Mouse (Mus musculus) embryonic facial prominence, embryonic 11.5 days (tissue): ENCODE results near the gene Col7a1. TPM values are rescaled to one million over a fixed set of nuclear protein-coding genes. Genes with fewer than 3 reads are reported as not detected.

ENCODE experiments used
- ATAC-seq: fragments of 200-750 bp; cut with Nextera tagmentation; replicated peaks from 2 replicates; pipeline ENCODE4 v1.8.0; 2017; ENCODE audit warnings: low read depth; ENCODE audit not compliant: insufficient number of reproducible peaks, low FRiP score, low TSS enrichment
- DNase-seq: peaks from one replicate; pipeline ENCODE4 v3.0.0-alpha.2; 2015; ENCODE audit warnings: low spot score
- H3K27ac ChIP-seq: fragments of 300-500 bp; sonication (generic); replicated peaks from 2 replicates; pipeline ENCODE4 v1.5.1; 2014; ENCODE audit warnings: mild to moderate bottlenecking, low read depth, low read length, control low read depth
- H3K27me3 ChIP-seq: fragments of 300-500 bp; sonication (generic); 2 replicates; pipeline ENCODE4 v1.6.1; 2014; ENCODE audit warnings: mild to moderate bottlenecking, low read length, moderate library complexity, mixed read lengths; ENCODE audit not compliant: control insufficient read depth, insufficient read depth
- H3K36me3 ChIP-seq: fragments of 300-500 bp; sonication (generic); replicated peaks from 2 replicates; pipeline ENCODE4 v1.6.1; 2014; ENCODE audit warnings: low read depth, mild to moderate bottlenecking, low read length, moderate library complexity, mixed read lengths; ENCODE audit not compliant: control insufficient read depth, insufficient read depth
- H3K4me1 ChIP-seq: fragments of 300-500 bp; sonication (generic); 2 replicates; pipeline ENCODE4 v1.6.1; 2014; ENCODE audit warnings: low read length, mixed read lengths; ENCODE audit not compliant: control insufficient read depth, insufficient read depth
- H3K4me2 ChIP-seq: fragments of 300-500 bp; sonication (generic); 2 replicates; pipeline ENCODE4 v1.6.1; 2014; ENCODE audit warnings: low read depth, mild to moderate bottlenecking, control low read depth, low read length, moderate library complexity
- H3K4me3 ChIP-seq: fragments of 300-500 bp; sonication (generic); 2 replicates; pipeline ENCODE4 v1.5.1; 2014; ENCODE audit warnings: low read depth, low read length, control low read depth
- H3K9ac ChIP-seq: fragments of 300-500 bp; sonication (generic); replicated peaks from 2 replicates; pipeline ENCODE4 v1.6.1; 2014; ENCODE audit warnings: mild to moderate bottlenecking, control low read depth, low read length
- H3K9me3 ChIP-seq: fragments of 300-500 bp; sonication (generic); replicated peaks from 2 replicates; pipeline ENCODE4 v1.6.1; 2016; ENCODE audit warnings: mild to moderate bottlenecking, low read length, inconsistent platforms, mixed read lengths; ENCODE audit not compliant: control insufficient read depth
- WGBS: fragments of 180-500 bp; shearing (Covaris S2); extraction: QIAGEN DNeasy Blood & Tissue Kit; methylation state at CpG from one replicate; pipeline ENCODE4 v1.1.7; 2014; 5-methylcytosine and 5-hydroxymethylcytosine counted together
- polyA plus RNA-seq: library from polyadenylated mRNA; unstranded; fragments of >200 nt; fragmentation: Nextera tagmentation; extraction: Ambion mirVana; gene quantifications from 2 replicates; pipeline ENCODE4 v1.2.1, GENCODE M21; 2014

Col7a1 gene
- polyA plus RNA-seq, 1 experiment from 2014 or later: 1.1 TPM

- no peak for DNase-seq
- H3K4me1 ChIP-seq: no peaks in the 10 kb centered on the region
- no peaks in the 10 kb centered on the region for H3K27me3 ChIP-seq
- WGBS: 77% methylated on average over 3 of the region's 3 CpGs
- no peaks in the 10 kb centered on the region for H3K36me3 ChIP-seq
- ATAC-seq: no peak
- no peak overlapping the region for H3K4me3 ChIP-seq
- no peak overlapping the region for H3K27ac ChIP-seq
- no peak overlapping the region for H3K9ac ChIP-seq
- no peak overlapping the region for H3K4me2 ChIP-seq
- H3K9me3 ChIP-seq: no peaks in the 10 kb centered on the region
Measured at GRCm38 (mm10) chr9:108963577-108963976, 10.2 kb downstream of the Col7a1 start.

- ATAC-seq: no peak
- 75% methylated on average over 6 of the region's 6 CpGs for WGBS
- Histone ChIP-seq H3K4me2 (no peak overlapping the region; the same call in 1 of the 2 replicates), H3K27ac (no peak overlapping the region), H3K36me3 (no peaks in the 10 kb centered on the region), H3K4me3 (no peak overlapping the region), H3K27me3 (no peaks in the 10 kb centered on the region), H3K9ac (no peak overlapping the region), H3K9me3 (no peaks in the 10 kb centered on the region), H3K4me1 (no peaks in the 10 kb centered on the region)
- no peak for DNase-seq
Measured at GRCm38 (mm10) chr9:108964338-108964737, 11.0 kb downstream of the Col7a1 start.

GRCm38 (mm10) chr9:108970623-108971022 lies 17.2 kb downstream of the Col7a1 start:
- Histone ChIP-seq H3K4me3 (no peak overlapping the region), H3K4me1 (no peaks in the 10 kb centered on the region), H3K9me3 (no peaks in the 10 kb centered on the region), H3K36me3 (no peaks in the 10 kb centered on the region), H3K27ac (no peak overlapping the region), H3K9ac (no peak overlapping the region), H3K4me2 (no peak overlapping the region), H3K27me3 (no peaks in the 10 kb centered on the region)
- ATAC-seq: no peak
- WGBS: 87% methylated on average over 8 of the region's 8 CpGs
- no peak for DNase-seq

- no peak overlapping the region for H3K4me3 ChIP-seq
- H3K4me1 ChIP-seq: no peaks in the 10 kb centered on the region
- H3K27ac ChIP-seq: no peak overlapping the region
- DNase-seq: no peak
- no peak overlapping the region for H3K9ac ChIP-seq
- H3K27me3 ChIP-seq: no peaks in the 10 kb centered on the region
- H3K9me3 ChIP-seq: no peaks in the 10 kb centered on the region
- 83% methylated on average over 9 of the region's 9 CpGs for WGBS
- no peak overlapping the region for H3K4me2 ChIP-seq
- no peaks in the 10 kb centered on the region for H3K36me3 ChIP-seq
- no peak for ATAC-seq
Measured at GRCm38 (mm10) chr9:108976483-108976882, 23.1 kb downstream of the Col7a1 start.

- H3K4me1 ChIP-seq: no peaks in the 10 kb centered on the region
- DNase-seq (no peak), ATAC-seq (no peak)
- no peak overlapping the region for H3K4me2 ChIP-seq
- H3K27me3 ChIP-seq: no peaks in the 10 kb centered on the region
- 80% methylated on average over 7 of the region's 7 CpGs for WGBS
- no peaks in the 10 kb centered on the region for H3K36me3 ChIP-seq
- no peak overlapping the region for H3K4me3 ChIP-seq
- no peak overlapping the region for H3K27ac ChIP-seq
- H3K9ac ChIP-seq: no peak overlapping the region
- H3K9me3 ChIP-seq: no peaks in the 10 kb centered on the region
Measured at GRCm38 (mm10) chr9:108977966-108978365, 24.6 kb downstream of the Col7a1 start.

GRCm38 (mm10) chr9:108982498-108982897 lies 29.1 kb downstream of the Col7a1 start:
- no peaks in the 10 kb centered on the region for H3K27me3 ChIP-seq

GRCm38 (mm10) chr9:108983209-108983608 lies 29.8 kb downstream of the Col7a1 start:
- ATAC-seq (no peak), DNase-seq (no peak)
- Histone ChIP-seq H3K9ac (no peak overlapping the region), H3K27ac (no peak overlapping the region), H3K27me3 (no peaks in the 10 kb centered on the region), H3K9me3 (no peaks in the 10 kb centered on the region), H3K4me1 (no peaks in the 10 kb centered on the region), H3K4me2 (no peak overlapping the region), H3K4me3 (no peak overlapping the region), H3K36me3 (no peaks in the 10 kb centered on the region)
- 82% methylated on average over 9 of the region's 9 CpGs for WGBS

More at GRCm38 (mm10) chr9:108982498-108982897, 29.1 kb downstream of the Col7a1 start:
- ATAC-seq (no peak), DNase-seq (no peak)
- Histone ChIP-seq H3K36me3 (no peaks in the 10 kb centered on the region), H3K9me3 (no peaks in the 10 kb centered on the region), H3K4me1 (no peaks in the 10 kb centered on the region), H3K4me3 (no peak overlapping the region), H3K9ac (no peak overlapping the region), H3K4me2 (no peak overlapping the region), H3K27ac (no peak overlapping the region)
- WGBS: 81% methylated on average over 8 of the region's 8 CpGs

- no peak for ATAC-seq
- no peak within 1 kb of the TSS for H3K9ac ChIP-seq
- no peak within 1 kb of the TSS for H3K27ac ChIP-seq
- H3K4me1 ChIP-seq: peaks cover 3% of the 10 kb centered on the region; the same call in 1 of the 2 replicates
- no peak for DNase-seq
- H3K4me2 ChIP-seq: no peak within 1 kb of the TSS
- no peaks in the 10 kb centered on the region for H3K36me3 ChIP-seq
- WGBS: 87% methylated on average over 4 of the region's 4 CpGs
- H3K9me3 ChIP-seq: no peaks in the 10 kb centered on the region
- H3K27me3 ChIP-seq: no peaks in the 10 kb centered on the region
- no peak within 1 kb of the TSS for H3K4me3 ChIP-seq
Measured at GRCm38 (mm10) chr9:108985710-108986109, 32.3 kb downstream of the Col7a1 start, which contains the start of gene Ucn2. Gene Ucn2, plus strand, starts transcription at chr9:108986010.
